Mouse (Mus musculus) MEL (cell line): Measurements from ENCODE around the gene Lrrc56. TPM values are rescaled to one million over a fixed set of nuclear protein-coding genes. Genes with fewer than 3 reads are reported as not detected.

Experiments
- DNase-seq: peaks from one replicate; pipeline ENCODE4 v3.0.0; 2011; ENCODE audit warnings: low read depth, low spot score
- H3K27ac ChIP-seq: 2 replicates; pipeline ENCODE4 v1.5.1; 2012; ENCODE audit warnings: low read depth, mild to moderate bottlenecking, control low read depth, low read length, moderate library complexity; ENCODE audit not compliant: control insufficient read depth
- H3K27me3 ChIP-seq, 2 experiments: fragments of 150-350 bp in 1 of 2; sonication (generic) in 1 of 2; 2 replicates each; pipeline ENCODE4 v1.6.1; 2012; ENCODE audit warnings: low read length in 2 of 2, mild to moderate bottlenecking in 2 of 2, improper control_type of control experiment in 1 of 2, moderate library complexity in 1 of 2; ENCODE audit not compliant: insufficient read depth in 2 of 2, control insufficient read depth in 1 of 2
- H3K36me3 ChIP-seq, 2 experiments: 2 replicates each; pipeline ENCODE4 v1.6.1; 2012 to 2014; ENCODE audit warnings: low read length in 2 of 2, improper control_type of control experiment in 1 of 2, inconsistent platforms in 1 of 2, mild to moderate bottlenecking in 1 of 2; ENCODE audit not compliant: insufficient read depth in 2 of 2, control insufficient read depth in 1 of 2
- H3K4me1 ChIP-seq, 2 experiments: fragments of 150-350 bp in 1 of 2; sonication (generic) in 1 of 2; 2 replicates each; pipeline ENCODE4 v1.6.1; 2012; ENCODE audit warnings: low read length in 2 of 2, improper control_type of control experiment in 1 of 2, mild to moderate bottlenecking in 1 of 2; ENCODE audit not compliant: insufficient read depth in 2 of 2, control insufficient read depth in 1 of 2
- H3K4me3 ChIP-seq, 2 experiments: fragments of 150-350 bp in 1 of 2; sonication (generic) in 1 of 2; 2 replicates each; pipeline ENCODE4 v1.5.1; 2012; ENCODE audit warnings: low read depth in 2 of 2, low read length in 2 of 2, mild to moderate bottlenecking in 2 of 2, moderate library complexity in 2 of 2, control low read depth in 1 of 2, improper control_type of control experiment in 1 of 2; ENCODE audit not compliant: control insufficient read depth in 1 of 2, insufficient read depth in 1 of 2
- H3K79me2 ChIP-seq: 2 replicates; pipeline ENCODE4 v1.6.1; 2012; ENCODE audit warnings: mild to moderate bottlenecking, low read length, moderate library complexity; ENCODE audit not compliant: control insufficient read depth, poor library complexity, insufficient read depth
- H3K9ac ChIP-seq: 2 replicates; pipeline ENCODE4 v1.6.1; 2012; ENCODE audit warnings: low read depth, mild to moderate bottlenecking, control low read depth, low read length, moderate library complexity; ENCODE audit not compliant: control insufficient read depth, poor library complexity, severe bottlenecking
- H3K9me3 ChIP-seq: fragments of 150-350 bp; sonication (generic); replicated peaks from 2 replicates; pipeline ENCODE4 v1.6.1; 2012; ENCODE audit warnings: mild to moderate bottlenecking, low read length, improper control_type of control experiment, moderate library complexity; ENCODE audit not compliant: insufficient read depth
- BHLHE40 ChIP-seq: IDR thresholded peaks from 2 replicates; pipeline ENCODE4 v1.6.1; 2012; ENCODE audit warnings: low read depth, mild to moderate bottlenecking, inconsistent platforms, low read length, improper control_type of control experiment, borderline replicate concordance
- CHD2 ChIP-seq: IDR thresholded peaks from 2 replicates; pipeline ENCODE4 v1.6.1; 2011; ENCODE audit warnings: low read length, improper control_type of control experiment
- CTCF ChIP-seq, 3 experiments: IDR thresholded peaks in 2 of 3; conservative IDR thresholded peaks in 1 of 3; 2 replicates each; pipeline ENCODE4 v1.5.1; 2011 to 2012; ENCODE audit warnings: low read length in 3 of 3, low read depth in 2 of 3, mild to moderate bottlenecking in 2 of 3, improper control_type of control experiment in 1 of 3, inconsistent platforms in 1 of 3, mixed read lengths in 1 of 3, moderate library complexity in 1 of 3; ENCODE audit not compliant: control insufficient read depth in 1 of 3, insufficient read depth in 1 of 3, poor library complexity in 1 of 3, severe bottlenecking in 1 of 3
- E2F4 ChIP-seq: IDR thresholded peaks from 2 replicates; pipeline ENCODE4 v1.6.1; 2011; ENCODE audit warnings: low read depth, low read length, improper control_type of control experiment, borderline replicate concordance
- HCFC1 ChIP-seq: IDR thresholded peaks from 2 replicates; pipeline ENCODE4 v1.6.1; 2012; ENCODE audit warnings: low read depth, mild to moderate bottlenecking, inconsistent platforms, low read length, improper control_type of control experiment, moderate library complexity
- JUND ChIP-seq: IDR thresholded peaks from 2 replicates; pipeline ENCODE4 v1.6.1; 2011; ENCODE audit warnings: low read depth, mild to moderate bottlenecking, improper control_type of control experiment, low read length
- MAFK ChIP-seq: IDR thresholded peaks from 2 replicates; pipeline ENCODE4 v1.6.1; 2011; ENCODE audit warnings: low read depth, mild to moderate bottlenecking, low read length, improper control_type of control experiment, borderline replicate concordance
- MEF2A ChIP-seq: IDR thresholded peaks from 2 replicates; pipeline ENCODE4 v1.6.1; 2014; ENCODE audit warnings: low read depth, mild to moderate bottlenecking, inconsistent platforms, low read length, improper control_type of control experiment; ENCODE audit not compliant: poor library complexity, insufficient replicate concordance, severe bottlenecking; ENCODE audit errors: extremely low read depth
- MYB ChIP-seq: IDR thresholded peaks from 2 replicates; pipeline ENCODE4 v1.6.1; 2011; ENCODE audit warnings: mild to moderate bottlenecking, low read depth, low read length, improper control_type of control experiment
- MYC ChIP-seq: IDR thresholded peaks from 2 replicates; pipeline ENCODE4 v1.6.1; 2011; ENCODE audit warnings: low read depth, mild to moderate bottlenecking, low read length, improper control_type of control experiment, moderate library complexity
- NELFE ChIP-seq: IDR thresholded peaks from 2 replicates; pipeline ENCODE4 v1.6.1; 2011; ENCODE audit warnings: low read depth, low read length, improper control_type of control experiment
- POLR2A ChIP-seq, 2 experiments: IDR thresholded peaks; 2 replicates each; pipeline ENCODE4 v1.6.1; 2011 to 2012; ENCODE audit warnings: low read length in 2 of 2, mild to moderate bottlenecking in 2 of 2, control low read depth in 1 of 2, improper control_type of control experiment in 1 of 2, low read depth in 1 of 2, moderate library complexity in 1 of 2; ENCODE audit not compliant: control insufficient read depth in 1 of 2, insufficient read depth in 1 of 2, poor library complexity in 1 of 2
- POLR2AphosphoS2 ChIP-seq: IDR thresholded peaks from 2 replicates; pipeline ENCODE4 v1.6.1; 2011; ENCODE audit warnings: low read length, improper control_type of control experiment
- POLR2AphosphoS5 ChIP-seq: IDR thresholded peaks from 2 replicates; pipeline ENCODE4 v1.6.1; 2012; ENCODE audit warnings: low read depth, borderline replicate concordance, mild to moderate bottlenecking, inconsistent platforms, low read length, moderate library complexity, mixed read lengths
- TBP ChIP-seq: IDR thresholded peaks from 2 replicates; pipeline ENCODE4 v1.8.0; 2011; ENCODE audit warnings: low read depth, low read length, improper control_type of control experiment
- TCF12 ChIP-seq: IDR thresholded peaks from 2 replicates; pipeline ENCODE4 v1.6.1; 2014; ENCODE audit warnings: low read depth, mild to moderate bottlenecking, inconsistent platforms, low read length, improper control_type of control experiment, moderate library complexity
- UBTF ChIP-seq: IDR thresholded peaks from 2 replicates; pipeline ENCODE4 v1.6.1; 2012; ENCODE audit warnings: low read depth, mild to moderate bottlenecking, inconsistent platforms, low read length, improper control_type of control experiment, moderate library complexity, borderline replicate concordance; ENCODE audit not compliant: insufficient read depth
- ZC3H11A ChIP-seq: IDR thresholded peaks from 2 replicates; pipeline ENCODE4 v1.6.1; 2012; ENCODE audit warnings: low read depth, mild to moderate bottlenecking, inconsistent platforms, low read length, improper control_type of control experiment
- ZMIZ1 ChIP-seq: IDR thresholded peaks from 2 replicates; pipeline ENCODE4 v1.6.1; 2012; ENCODE audit warnings: low read depth, mild to moderate bottlenecking, inconsistent platforms, low read length, improper control_type of control experiment, moderate library complexity
- ZNF384 ChIP-seq: IDR thresholded peaks from 2 replicates; pipeline ENCODE4 v1.6.1; 2012; ENCODE audit warnings: low read depth, mild to moderate bottlenecking, inconsistent platforms, low read length, improper control_type of control experiment
- polyA plus RNA-seq, 2 experiments: library from polyadenylated mRNA; stranded (reverse) in 1 of 2; unstranded in 1 of 2; fragments of >175 nt in 1 of 2; fragments of >200 nt in 1 of 2; gene quantifications; 2 replicates each; pipeline versions ENCODE4 v1.2.1 to v1.2.4; 2012; ENCODE audit warnings: low replicate concordance in 2 of 2, low read depth in 1 of 2; ENCODE audit not compliant: insufficient read length in 2 of 2, insufficient read depth in 1 of 2, missing spikeins in 1 of 2
- total RNA-seq: library from RNA; depleted of rRNA; stranded (reverse); fragments of 300-350 nt; gene quantifications from 2 replicates; pipeline ENCODE4 v1.2.3, GENCODE M21; 2012

Gene Lrrc56
- total and polyA plus RNA-seq, 3 experiments: 1.6 to 5.5 TPM; not detected in 1

GRCm38 (mm10) chr7:141209526-141209925 is 15.6 kb downstream of the Lrrc56 start:
- H3K27ac ChIP-seq: no peak overlapping the region
- TF ChIP-seq ZMIZ1: no peak
- no peak for TF ChIP-seq BHLHE40
- no peak for TF ChIP-seq MAFK
- TF ChIP-seq TCF12: no peak
- TF ChIP-seq CTCF (IDR thresholded peaks at IDR 0.05 in 2 of 3, conservative IDR thresholded peaks at IDR 0.05 in 1 of 3; ENCODE audit: control insufficient read depth in 1 of 3, insufficient read depth in 1 of 3, low read depth in 2 of 3, low read length in 3 of 3, poor library complexity in 1 of 3, severe bottlenecking in 1 of 3): no peak
- no peak for TF ChIP-seq POLR2AphosphoS5
- no peak for TF ChIP-seq ZNF384
- no peak for TF ChIP-seq TBP
- TF ChIP-seq JUND: no peak
- TF ChIP-seq MYB: no peak
- no peak for TF ChIP-seq MEF2A
- no peak for TF ChIP-seq UBTF
- TF ChIP-seq E2F4: no peak
- no peak for TF ChIP-seq HCFC1
- TF ChIP-seq NELFE: no peak
- TF ChIP-seq POLR2AphosphoS2: no peak
- no peak for TF ChIP-seq CHD2
- no peak overlapping the region for H3K9ac ChIP-seq
- peaks cover 0 to 1% of the 10 kb centered on the region in 2 experiments; a peak in 1 of 4 replicates for H3K27me3 ChIP-seq
- no peak for DNase-seq
- no peaks in the 10 kb centered on the region for H3K9me3 ChIP-seq
- H3K4me3 ChIP-seq: no peak overlapping the region
- no peaks in the 10 kb centered on the region for H3K36me3 ChIP-seq
- no peaks in the 10 kb centered on the region for H3K79me2 ChIP-seq
- H3K4me1 ChIP-seq: peaks cover 0 to 3% of the 10 kb centered on the region in 2 experiments; a peak in 1 of 4 replicates

GRCm38 (mm10) chr7:141210137-141210536 is 16.2 kb downstream of the Lrrc56 start:
- Histone ChIP-seq H3K4me1 (peaks cover 0 to 4% of the 10 kb centered on the region in 2 experiments; a peak in 2 of 4 replicates), H3K4me3 (no peak overlapping the region), H3K79me2 (no peaks in the 10 kb centered on the region), H3K27me3 (peaks cover 0 to 1% of the 10 kb centered on the region in 2 experiments; a peak in 1 of 4 replicates), H3K27ac (no peak overlapping the region), H3K9ac (no peak overlapping the region), H3K36me3 (no peaks in the 10 kb centered on the region), H3K9me3 (no peaks in the 10 kb centered on the region)
- TF ChIP-seq NELFE (no peak), MYB (no peak), UBTF (no peak), ZC3H11A (no peak), POLR2A (IDR thresholded peaks at IDR 0.05; ENCODE audit: control insufficient read depth in 1 of 2, insufficient read depth in 1 of 2, low read depth in 1 of 2, low read length in 2 of 2, poor library complexity in 1 of 2) (no peak), ZMIZ1 (no peak), CHD2 (no peak), MYC (no peak), TBP (no peak), CTCF (IDR thresholded peaks at IDR 0.05 in 2 of 3, conservative IDR thresholded peaks at IDR 0.05 in 1 of 3; ENCODE audit: control insufficient read depth in 1 of 3, insufficient read depth in 1 of 3, low read depth in 2 of 3, low read length in 3 of 3, poor library complexity in 1 of 3, severe bottlenecking in 1 of 3) (no peak), POLR2AphosphoS5 (no peak), ZNF384 (no peak)
- no peak for DNase-seq
